Mouse (Mus musculus) gastrocnemius, postnatal 25 days (tissue): ENCODE results near the gene Tnrc6b. TPM values are rescaled to one million over a fixed set of nuclear protein-coding genes. Genes with fewer than 3 reads are reported as not detected.

Experiments
- DNase-seq: peaks from one replicate; pipeline ENCODE4 v3.0.0; 2022
- total RNA-seq, 2 experiments: library from RNA; stranded (reverse); gene quantifications; 1 replicate in 1 of 2; 2 replicates in 1 of 2; pipeline ENCODE4 v1.2.3; 2021

The Tnrc6b gene
- total RNA-seq, 2 experiments from 2014 or later = 43.2 to 43.7 TPM

- no peak for DNase-seq
Observed at GRCm38 (mm10) chr15:80785699-80786098, 74.6 kb downstream of the Tnrc6b start.

GRCm38 (mm10) chr15:80787746-80788145, 76.6 kb downstream of the Tnrc6b start:
- no peak for DNase-seq

GRCm38 (mm10) chr15:80792556-80792955, 81.4 kb downstream of the Tnrc6b start:
- no peak for DNase-seq

- DNase-seq = no peak
Observed at GRCm38 (mm10) chr15:80795076-80795475, 84.0 kb downstream of the Tnrc6b start.

- no peak for DNase-seq
Observed at GRCm38 (mm10) chr15:80797757-80798156, 86.6 kb downstream of the Tnrc6b start.

- DNase-seq = peak; percentile 86
Observed at GRCm38 (mm10) chr15:80798367-80799073, 87.4 kb downstream of the Tnrc6b start.

- DNase-seq = peak; percentile 28
Observed at GRCm38 (mm10) chr15:80799074-80799633, 88.0 kb downstream of the Tnrc6b start.

- DNase-seq = no peak
Observed at GRCm38 (mm10) chr15:80799634-80800137, 88.6 kb downstream of the Tnrc6b start.

- DNase-seq = no peak
Observed at GRCm38 (mm10) chr15:80800201-80800600, 89.1 kb downstream of the Tnrc6b start.

- no peak for DNase-seq
Observed at GRCm38 (mm10) chr15:80800765-80801164, 89.7 kb downstream of the Tnrc6b start.

GRCm38 (mm10) chr15:80801597-80801996, 90.5 kb downstream of the Tnrc6b start:
- no peak for DNase-seq

GRCm38 (mm10) chr15:80807162-80807561, 96.0 kb downstream of the Tnrc6b start:
- DNase-seq = no peak

GRCm38 (mm10) chr15:80810226-80810625, 99.1 kb downstream of the Tnrc6b start:
- no peak for DNase-seq

- DNase-seq = no peak
Observed at GRCm38 (mm10) chr15:80812840-80813239, 101.7 kb downstream of the Tnrc6b start.

GRCm38 (mm10) chr15:80814792-80815191, 103.7 kb downstream of the Tnrc6b start:
- DNase-seq = no peak

GRCm38 (mm10) chr15:80822276-80822675, 111.2 kb downstream of the Tnrc6b start:
- no peak for DNase-seq

- DNase-seq = no peak
Observed at GRCm38 (mm10) chr15:80831170-80831569, 120.1 kb downstream of the Tnrc6b start.

- no peak for DNase-seq
Observed at GRCm38 (mm10) chr15:80832808-80833207, 121.7 kb downstream of the Tnrc6b start.

- DNase-seq = no peak
Observed at GRCm38 (mm10) chr15:80836246-80836645, 125.1 kb downstream of the Tnrc6b start.

- DNase-seq = no peak
Observed at GRCm38 (mm10) chr15:80838836-80839235, 127.7 kb downstream of the Tnrc6b start.

- no peak for DNase-seq
Observed at GRCm38 (mm10) chr15:80839653-80840420, 128.7 kb downstream of the Tnrc6b start.

- no peak for DNase-seq
Observed at GRCm38 (mm10) chr15:80844262-80844661, 133.1 kb downstream of the Tnrc6b start.

- DNase-seq = no peak
Observed at GRCm38 (mm10) chr15:80844926-80845325, 133.8 kb downstream of the Tnrc6b start.
